Mouse (Mus musculus): ENCODE measurements at regions not wholly inside any gene's neighbourhood (a gene's known extent, or its start where the extent isn't known, plus 50 kb on each side); places are given as distances from the start of the nearest gene placed in this dataset.

DNA sequence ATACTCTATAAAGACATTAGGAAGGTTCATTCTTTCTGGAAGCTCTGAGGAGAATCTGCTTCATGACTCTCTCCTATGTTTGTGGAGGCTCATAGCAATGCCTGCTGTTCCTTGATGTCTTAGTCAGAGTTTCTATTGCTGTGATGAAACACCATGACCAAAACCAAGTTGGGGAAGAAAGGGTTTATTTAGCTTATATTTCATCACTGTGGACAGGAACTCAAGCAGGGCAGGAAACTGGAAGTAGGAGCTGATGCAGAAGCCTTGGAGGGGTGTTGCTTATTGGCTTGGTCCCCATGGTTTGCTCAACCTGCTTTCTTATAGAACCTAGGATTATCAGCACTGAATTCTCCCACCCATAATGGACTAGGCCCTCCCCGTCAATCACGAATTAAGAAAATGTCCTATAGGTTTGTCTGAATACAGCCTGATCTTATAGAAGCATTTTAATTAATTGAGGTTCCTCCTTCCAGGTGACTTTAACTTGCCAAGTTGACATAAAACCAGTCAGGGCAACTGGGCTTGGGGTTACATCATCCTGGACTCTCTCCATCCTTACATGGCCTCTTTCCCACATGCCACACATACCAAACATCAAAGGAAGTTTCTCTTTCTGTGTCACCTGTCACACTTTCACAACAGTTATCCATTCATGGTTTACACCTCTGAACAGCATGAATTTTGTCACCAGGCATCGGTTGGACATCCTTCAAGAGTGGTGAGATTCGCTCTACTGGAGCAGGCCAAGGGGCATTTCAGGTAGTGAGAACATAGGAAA lies 85.3 kb upstream of the Serp2 start:
- DNase-seq (ENCODE audit: extremely low spot score, low spot score), result no peak

DNA sequence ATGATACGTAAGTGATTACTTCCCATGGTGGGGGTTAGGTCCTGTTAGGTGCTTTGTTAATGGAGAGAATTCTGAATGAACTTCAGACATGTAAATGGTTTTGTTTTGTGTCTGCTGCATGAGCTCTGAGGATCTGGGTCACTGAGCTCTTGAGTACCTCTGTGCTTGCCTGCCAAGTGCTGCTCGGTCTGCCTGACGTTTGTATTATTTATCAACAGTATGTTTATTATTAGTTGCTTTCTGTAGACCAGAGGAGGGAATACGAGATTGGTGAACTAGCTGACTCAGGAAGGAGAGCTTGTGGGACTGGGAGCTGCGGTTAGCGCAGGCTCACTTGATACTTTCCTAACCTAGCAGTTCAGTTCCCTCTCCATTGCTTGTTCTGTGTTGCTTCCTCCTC lies 76.5 kb upstream of the Serp2 start:
- no peak for DNase-seq (ENCODE audit: extremely low spot score, low spot score)

DNA sequence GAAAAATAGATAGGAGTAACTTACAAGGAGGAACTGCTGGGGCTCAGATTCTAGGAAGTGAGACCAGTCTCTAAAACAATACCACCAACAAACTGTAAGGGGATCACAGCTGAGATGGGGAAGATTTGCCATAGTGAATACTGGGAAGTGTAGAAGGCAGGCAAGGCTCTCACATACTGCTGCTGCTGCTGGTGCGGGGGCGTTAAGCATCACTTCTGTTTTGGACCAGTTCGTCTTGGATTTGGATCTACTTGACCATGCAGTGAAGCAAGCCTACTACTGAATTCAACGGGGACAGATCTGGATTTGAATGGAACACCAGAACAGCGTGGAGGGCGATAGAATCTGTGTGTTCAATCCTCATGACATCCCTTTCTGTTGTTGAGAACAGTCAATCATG lies 76.1 kb upstream of the Serp2 start:
- DNase-seq (ENCODE audit: extremely low spot score, low spot score), result no peak

DNA sequence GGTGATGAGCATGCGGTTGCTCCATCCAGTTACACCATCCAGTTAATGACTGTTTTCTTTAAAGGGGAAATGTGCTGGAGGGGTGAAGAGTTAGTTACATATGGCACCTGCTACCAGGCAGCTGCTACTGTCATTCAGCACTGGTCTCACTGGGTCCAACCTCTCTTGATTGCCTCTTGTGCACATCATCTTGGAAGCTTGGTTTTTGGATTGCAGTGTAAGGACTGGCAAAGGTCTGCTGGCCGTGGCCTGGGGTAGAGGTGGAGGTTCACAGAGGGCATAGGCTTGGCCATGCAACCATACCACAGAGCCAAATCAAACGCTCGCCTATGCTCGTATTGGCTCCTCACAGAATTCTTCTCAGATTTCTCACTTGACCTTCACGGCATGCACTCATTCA lies 75.1 kb upstream of the Serp2 start:
- no peak for DNase-seq (ENCODE audit: extremely low spot score, low spot score)

DNA sequence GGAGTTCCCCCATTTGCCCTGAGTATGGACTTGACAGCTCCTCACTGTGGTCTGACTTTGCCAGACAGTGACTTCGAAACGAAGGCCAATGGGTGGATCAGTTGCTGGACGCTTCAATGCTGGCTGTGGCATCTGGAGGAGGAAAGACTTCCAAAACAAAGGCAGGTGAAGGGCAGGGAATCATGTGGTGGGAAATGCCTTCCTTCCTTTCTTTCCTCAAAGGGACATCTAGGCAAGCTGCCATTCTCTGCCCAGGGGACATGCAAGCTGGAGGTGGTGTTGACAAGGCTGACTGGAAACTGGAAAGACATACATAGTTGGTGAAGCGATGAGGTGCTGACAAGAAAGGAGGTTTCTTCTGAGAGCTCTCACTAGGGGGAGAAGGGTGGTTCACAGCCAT lies 74.5 kb upstream of the Serp2 start:
- DNase-seq (ENCODE audit: extremely low spot score, low spot score), result no peak

DNA sequence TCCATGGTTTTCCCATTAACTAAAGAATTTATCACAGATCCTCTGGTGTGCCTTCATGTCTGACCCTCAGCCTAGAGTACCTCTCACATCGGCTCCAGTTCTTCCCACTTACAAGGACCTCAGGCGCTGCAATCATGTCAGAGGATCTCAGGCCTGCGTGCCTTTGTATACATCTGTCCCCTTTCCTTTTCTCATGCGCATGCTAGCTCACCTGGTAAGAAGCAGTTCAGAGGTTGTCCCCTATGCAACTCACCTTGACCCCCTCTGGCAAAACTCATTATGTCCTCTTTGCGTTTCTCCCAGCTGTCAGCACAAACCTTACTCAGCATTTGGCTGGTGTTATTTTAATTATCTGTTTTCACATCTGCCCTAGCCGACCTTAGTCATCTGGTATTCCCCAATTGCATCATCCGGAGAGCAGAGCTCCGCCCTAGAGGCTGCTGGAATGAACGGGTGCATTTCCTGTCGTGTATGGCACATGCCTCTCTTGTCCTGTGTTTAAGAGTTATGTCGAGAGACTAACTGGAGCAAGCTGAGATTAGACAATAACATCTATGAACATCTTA lies 73.3 kb upstream of the Serp2 start:
- DNase-seq (ENCODE audit: extremely low spot score, low spot score), result no peak

DNA sequence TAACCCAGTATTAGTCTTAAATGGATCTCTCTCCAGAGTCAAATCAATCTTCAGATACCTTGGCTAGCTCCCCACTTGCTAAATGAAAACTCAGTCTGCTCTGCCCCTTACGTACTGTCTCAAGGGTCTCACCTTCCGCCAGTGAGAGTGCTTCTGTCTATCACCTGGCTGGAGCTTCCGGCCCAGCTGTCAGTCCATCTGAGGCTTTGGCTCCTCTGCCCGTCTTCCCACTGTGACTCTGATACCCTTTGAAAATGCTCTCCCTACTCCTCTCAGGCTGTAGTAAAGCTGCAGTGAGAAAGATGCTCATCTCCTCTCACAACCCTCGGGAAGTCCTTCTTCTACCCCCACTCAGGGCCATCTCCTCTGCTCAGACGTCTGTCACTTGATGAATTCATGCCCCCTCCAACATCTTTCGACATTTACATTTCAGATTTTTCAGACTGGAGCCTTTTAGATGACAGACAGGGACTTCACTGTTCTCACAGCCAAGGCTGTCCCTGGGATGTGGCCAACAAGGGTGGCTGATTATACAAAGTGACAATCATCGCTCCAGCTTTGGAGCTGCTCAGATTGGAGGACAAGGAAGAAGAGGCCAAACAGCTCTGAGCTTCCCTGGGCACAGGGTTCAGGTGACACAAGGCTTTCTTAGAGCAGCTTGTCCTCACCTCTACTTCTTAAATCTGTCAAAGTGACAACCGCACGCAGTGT lies 71.6 kb upstream of the Serp2 start:
- DNase-seq (ENCODE audit: extremely low spot score, low spot score), result no peak

DNA sequence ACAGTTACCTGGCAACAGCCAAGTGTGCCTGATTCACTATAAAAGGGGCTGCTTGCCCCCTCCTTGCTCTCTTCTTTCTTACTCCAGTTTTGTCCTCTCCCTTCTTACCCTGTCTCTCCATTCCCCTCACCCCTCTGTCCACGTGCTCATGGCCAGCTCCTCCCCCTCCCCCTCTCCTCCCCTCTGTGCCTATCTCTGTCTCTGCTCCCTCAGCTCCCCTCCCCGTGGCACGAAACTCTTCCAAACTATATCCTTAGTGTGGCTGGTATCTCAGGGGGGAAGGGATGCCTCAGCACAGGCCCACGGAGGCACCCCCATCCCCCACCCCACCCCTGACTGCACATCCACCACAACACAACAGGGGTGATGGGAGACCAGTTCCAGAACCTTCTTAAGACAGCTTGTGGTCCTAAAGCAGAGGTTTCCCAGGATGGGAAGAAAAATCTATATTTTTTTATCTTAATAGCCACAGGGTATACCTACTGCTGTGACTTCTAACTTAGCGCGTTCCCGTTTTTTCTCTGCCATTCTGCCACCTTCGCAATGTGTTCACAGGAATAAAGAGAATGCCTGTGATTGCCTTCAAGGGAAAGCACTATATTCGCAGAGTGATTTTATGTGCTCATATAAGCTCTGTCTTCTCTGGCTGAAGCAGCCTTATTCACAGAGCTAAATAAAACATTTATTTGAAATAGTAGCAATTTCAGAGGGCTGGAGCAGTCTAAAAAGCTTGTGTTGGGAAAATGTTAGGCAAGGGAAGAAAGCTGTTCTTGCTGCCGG lies 69.1 kb upstream of the Serp2 start:
- DNase-seq (ENCODE audit: extremely low spot score, low spot score), result no peak

DNA sequence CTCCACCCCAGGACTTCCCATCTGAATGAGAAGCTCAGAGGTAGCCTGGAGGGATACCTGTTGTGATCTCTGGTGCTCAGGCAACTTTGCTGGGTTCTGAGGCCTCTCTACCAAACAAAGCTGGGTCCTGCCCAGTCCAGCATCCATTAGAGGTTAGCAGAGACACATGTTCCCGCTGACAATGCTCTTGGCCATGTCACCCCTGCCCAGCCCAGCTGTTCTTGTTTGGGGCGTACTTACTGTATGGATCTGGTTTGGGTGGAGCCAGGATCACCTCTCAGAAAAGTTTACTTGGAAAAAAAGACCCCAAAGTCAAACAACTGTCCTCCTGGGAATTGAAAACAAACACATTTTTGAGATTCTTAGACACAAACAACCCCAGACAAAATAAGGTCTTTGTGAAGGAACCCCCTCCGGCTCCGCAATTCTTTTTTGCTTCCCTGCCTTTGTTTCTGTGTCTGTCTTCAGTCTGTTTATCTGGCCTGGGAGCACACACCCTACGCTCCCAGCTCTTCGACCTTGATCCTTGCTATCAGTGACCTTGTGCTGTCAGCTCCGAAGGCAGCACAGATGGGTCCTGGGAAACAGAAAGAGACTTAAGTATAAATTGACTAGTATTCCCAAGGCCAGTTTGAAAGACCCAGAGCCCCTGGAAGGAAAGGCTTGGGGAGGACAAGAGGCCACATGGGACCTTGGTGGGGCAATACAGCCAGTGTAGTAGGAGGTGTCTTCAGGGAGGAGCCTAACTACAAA lies 68.1 kb upstream of the Serp2 start:
- DNase-seq (ENCODE audit: extremely low spot score, low spot score), result no peak

DNA sequence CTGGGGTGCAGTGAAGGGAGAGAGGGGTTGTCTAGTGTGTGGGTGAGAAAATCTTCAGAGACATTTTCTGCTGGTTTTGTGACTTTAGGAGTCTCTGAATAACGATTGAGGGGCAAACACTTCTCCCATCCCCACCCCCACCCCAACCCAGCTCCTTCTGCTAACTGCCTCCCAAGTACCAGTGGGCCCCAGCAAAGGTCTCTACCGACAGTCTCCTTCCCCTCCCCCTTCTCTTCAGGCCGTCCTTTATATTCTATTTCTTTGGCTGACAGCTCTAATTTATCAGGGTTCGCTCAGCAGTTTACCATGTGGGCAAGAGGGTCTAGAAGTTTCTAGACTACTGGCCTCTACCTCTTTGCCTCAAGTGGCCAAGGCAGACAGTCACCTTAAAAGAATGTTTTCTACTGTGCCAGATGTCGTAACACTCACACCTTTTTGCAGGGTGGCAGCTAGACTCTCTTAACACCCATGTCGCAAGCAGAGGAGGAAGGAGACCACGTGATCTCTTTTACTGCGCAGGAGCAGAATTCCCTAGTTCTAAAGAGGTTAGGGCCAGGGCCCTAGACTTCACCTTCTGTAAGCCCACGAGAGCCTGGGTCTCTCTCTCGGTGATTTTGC lies 66.8 kb upstream of the Serp2 start:
- peak; percentile 47 for DNase-seq (ENCODE audit: extremely low spot score, low spot score)

DNA sequence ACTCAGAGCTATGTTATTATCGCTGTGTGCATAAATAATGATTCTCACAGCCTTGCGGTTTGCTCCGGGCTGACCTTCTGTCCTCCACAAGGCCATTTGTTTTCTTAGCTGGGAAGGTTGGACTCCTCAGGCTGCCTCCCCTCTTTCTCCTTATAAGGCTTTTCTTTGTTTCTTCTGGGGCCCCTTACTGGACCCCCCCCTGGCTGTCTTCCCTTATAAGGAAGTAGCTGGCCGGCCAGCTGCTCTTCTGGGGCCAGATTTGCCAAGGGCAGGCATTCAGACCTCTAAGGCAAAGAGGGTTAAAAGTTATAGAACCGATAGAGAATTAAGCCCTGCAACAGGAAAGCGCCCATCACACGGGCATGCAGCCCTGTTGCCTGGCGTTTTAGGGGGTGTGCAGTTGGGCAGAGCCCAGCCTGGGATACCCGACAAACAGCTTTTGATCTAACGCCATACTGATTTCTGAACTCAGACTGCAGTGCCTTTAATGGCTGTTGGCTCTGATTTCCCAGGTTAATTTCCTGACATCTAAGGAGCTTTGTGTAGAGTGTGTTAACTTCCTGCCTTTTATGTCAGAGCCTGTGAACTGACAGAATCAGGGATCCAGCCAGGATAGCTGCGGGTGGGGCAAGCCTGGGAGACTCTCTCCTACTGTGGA lies 66.1 kb upstream of the Serp2 start:
- DNase-seq (ENCODE audit: extremely low spot score, low spot score), result peak; percentile 81

DNA sequence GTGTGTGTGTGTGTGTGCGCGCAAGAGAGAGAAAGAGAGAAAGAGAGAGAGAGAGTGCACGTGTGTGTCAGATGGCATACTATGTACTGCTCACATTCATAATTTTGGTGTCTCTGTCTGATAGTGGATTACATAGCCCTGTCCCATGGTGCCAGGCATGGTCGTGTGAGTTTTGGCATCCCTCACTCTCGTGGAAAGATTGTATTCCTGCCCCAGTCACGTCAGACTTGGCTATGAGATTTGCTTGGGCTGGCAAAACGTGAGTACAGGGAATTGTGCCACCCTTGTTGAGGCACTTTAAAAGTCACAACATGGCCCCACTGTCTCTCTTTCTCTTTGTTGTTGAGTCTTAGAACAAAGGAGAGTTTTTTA lies 62.3 kb upstream of the Serp2 start:
- DNase-seq (ENCODE audit: extremely low spot score, low spot score), result no peak

DNA sequence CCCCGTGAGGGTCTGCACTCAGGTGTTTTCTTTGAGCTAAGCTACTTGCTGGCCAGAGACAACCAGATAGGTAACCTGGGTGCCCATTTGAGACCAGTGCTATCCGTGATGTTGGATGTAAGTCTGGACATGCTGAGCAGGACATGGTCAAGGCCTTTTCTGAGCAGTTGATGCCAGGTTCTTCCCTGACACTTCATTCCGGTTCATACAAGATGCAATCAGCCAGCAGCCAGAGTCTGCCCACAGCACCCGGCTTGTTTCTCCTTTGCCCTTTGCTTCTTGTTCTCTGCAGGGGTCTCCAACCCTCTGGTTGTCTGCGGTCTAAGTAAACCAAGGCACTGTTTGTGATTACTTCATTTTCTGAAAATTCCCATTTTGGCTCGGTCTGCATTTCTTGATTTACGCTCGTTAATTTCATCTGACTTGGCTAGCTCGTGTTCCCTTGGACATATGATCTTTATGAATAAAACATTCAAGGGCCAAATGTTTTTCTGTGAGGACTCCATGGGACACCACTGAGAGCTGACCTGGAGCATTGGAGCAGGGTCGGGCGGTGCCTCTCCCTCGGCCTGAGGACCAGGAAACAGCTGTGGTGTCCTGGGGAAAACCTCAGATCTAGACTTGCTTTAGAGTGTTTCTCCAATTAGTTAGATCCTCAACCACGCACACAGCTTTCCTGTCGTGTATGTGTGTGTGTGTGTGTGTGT lies 61.8 kb upstream of the Serp2 start:
- DNase-seq (ENCODE audit: extremely low spot score, low spot score), result no peak

DNA sequence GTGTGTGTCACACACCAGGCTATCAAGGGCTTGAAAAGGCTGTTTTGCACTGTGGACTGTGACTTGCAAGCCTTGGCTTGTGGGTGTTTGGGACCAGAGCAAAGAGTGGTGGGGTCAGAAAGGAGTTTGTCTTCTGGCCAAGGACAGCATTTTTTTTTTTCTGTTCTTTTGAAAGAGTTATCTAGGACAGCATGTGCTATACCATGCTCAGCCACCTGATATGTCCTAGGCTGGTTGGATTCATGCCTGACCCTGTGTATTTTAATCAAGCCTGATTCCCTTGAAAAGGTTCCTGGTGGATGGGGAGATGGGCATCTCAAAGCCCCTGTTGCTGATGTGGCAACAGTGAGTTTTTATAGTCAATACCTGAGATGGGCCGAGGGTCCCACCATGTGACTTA lies 61.2 kb upstream of the Serp2 start:
- DNase-seq (ENCODE audit: extremely low spot score, low spot score), result no peak

DNA sequence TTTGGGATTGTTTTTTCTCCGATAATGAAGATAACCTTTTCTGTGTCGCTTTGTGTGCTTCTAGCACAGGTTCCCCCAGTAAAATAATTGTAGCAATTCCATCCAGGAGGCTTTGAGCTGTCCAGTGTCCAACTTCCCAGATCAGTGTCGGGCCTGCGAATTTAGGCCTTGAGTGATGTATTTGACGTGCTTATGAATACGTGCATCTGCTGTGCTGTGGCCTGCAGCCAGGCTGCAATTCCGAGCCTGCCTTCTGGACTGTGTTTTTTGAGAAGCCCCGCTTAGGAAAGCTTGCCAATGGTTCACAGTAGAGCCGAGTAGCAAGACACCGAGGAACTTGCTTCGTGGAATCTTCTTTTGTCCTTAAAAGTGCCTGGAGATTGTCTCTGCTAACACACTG lies 60.8 kb upstream of the Serp2 start:
- no peak for DNase-seq (ENCODE audit: extremely low spot score, low spot score)

DNA sequence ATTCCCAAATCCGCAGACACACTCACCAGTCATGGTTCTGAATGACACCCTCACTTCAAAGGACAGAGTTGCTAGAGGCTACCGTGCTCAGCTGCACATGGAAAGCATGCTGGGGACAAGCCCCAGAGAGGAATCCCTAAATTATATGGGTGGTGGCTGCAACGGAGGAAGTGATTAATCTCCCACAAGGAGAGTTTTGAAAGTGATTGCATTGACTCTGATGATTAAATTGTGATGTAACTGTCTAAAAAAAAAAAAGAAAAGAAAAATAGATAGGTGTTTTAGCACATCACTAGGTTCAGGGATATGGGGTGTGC lies 59.6 kb upstream of the Serp2 start:
- DNase-seq (ENCODE audit: extremely low spot score, low spot score), result no peak

DNA sequence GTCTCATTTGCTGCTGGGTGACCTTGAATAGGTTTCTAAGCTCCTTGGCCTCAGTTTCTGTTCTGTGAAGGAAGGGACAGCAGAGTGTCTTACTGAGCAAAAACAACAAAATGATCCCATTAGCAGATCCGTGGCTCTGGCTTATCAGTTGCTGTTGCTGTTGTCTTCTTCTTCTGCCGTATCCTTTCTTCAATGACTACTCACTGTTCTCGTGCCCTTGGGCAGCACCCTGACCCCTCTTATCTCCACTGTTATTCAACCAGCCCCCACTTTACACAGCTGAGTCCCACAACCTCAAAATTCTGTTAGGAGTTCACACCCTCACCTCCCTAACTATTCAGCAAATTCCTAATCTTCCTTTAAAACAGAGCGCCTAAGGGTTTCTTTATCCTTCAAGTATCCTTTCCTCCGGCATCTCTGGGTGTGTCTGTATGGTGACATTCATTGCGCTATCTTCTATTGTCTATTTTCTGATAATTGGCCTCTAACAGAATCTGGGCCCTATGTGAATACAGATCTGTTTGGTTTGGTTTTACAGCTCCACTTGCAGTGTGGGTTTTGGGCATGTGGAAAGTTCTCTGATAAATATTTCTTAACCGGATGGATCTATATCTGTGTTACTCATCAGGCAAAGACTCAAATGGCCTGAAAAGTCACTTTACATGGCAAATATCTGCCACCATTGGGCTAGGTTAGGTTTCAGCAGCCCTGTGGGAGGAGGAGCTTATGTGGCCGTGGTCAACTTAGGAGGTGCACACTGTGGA lies 59.1 kb upstream of the Serp2 start:
- no peak for DNase-seq (ENCODE audit: extremely low spot score, low spot score)

DNA sequence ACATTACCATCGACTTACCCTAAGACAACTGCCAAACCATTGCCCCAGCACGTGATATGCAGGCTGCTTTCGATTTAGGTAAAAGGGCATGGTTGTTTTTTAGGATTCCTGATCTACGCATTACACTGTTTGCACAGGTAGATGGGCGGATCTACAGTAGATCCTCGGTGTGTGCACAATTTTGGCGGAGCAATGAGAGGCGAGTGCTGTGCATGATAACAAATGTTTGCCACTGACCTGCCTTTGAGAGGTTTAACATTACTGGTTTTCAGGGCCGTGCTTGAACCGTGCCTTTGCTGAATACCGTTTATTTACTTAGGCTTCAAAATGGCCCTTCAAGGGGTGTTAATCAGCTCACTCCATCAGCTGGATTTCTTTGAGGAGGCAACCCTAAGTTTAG lies 58.5 kb upstream of the Serp2 start:
- no peak for DNase-seq (ENCODE audit: extremely low spot score, low spot score)

DNA sequence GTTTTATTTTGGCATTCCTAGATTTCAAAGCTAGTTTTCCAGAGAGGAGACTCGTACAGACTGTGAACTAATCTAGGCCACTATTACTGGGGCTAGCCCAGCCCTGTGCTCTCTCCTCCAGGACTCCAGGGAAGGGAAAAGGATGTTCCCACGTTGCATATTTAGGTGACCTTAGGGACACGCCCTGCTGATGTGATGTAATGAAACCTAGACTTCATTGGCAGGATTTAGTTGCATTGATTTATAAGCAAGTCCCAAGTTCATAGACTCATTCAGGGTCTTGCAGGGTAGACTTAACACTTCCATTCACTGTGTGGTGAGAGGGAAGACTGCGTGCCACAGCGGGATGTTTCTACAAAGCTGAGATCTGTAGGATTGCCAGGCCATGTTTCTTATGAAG lies 58.0 kb upstream of the Serp2 start:
- no peak for DNase-seq (ENCODE audit: extremely low spot score, low spot score)
